Mouse (Mus musculus) forebrain, embryonic 13.5 days (tissue): ENCODE data around the gene Rbfox2. TPM values are rescaled to one million over a fixed set of nuclear protein-coding genes. Genes with fewer than 3 reads are reported as not detected.

ENCODE experiments used
- ATAC-seq: fragments of 200-750 bp; cut with Nextera tagmentation; 2 replicates; pipeline ENCODE4 v1.8.0; 2017
- H3K27ac ChIP-seq: fragments of 300-500 bp; sonication (generic); 2 replicates; pipeline ENCODE4 v1.5.1; 2015; ENCODE audit warnings: inconsistent platforms, mild to moderate bottlenecking, moderate library complexity
- H3K27me3 ChIP-seq: fragments of 300-500 bp; sonication (generic); 2 replicates; pipeline ENCODE4 v1.6.1; 2015; ENCODE audit warnings: mild to moderate bottlenecking, inconsistent platforms
- H3K36me3 ChIP-seq: fragments of 300-500 bp; sonication (generic); 2 replicates; pipeline ENCODE4 v1.6.1; 2015; ENCODE audit warnings: mild to moderate bottlenecking, inconsistent platforms; ENCODE audit not compliant: poor library complexity, severe bottlenecking
- H3K4me1 ChIP-seq: fragments of 300-500 bp; sonication (generic); 2 replicates; pipeline ENCODE4 v1.6.1; 2015; ENCODE audit warnings: inconsistent platforms
- H3K4me2 ChIP-seq: fragments of 300-500 bp; sonication (generic); 2 replicates; pipeline ENCODE4 v1.6.1; 2015; ENCODE audit warnings: inconsistent platforms, mild to moderate bottlenecking, moderate library complexity
- H3K4me3 ChIP-seq: fragments of 300-500 bp; sonication (generic); 2 replicates; pipeline ENCODE4 v1.5.1; 2015; ENCODE audit warnings: mild to moderate bottlenecking, inconsistent platforms
- H3K9ac ChIP-seq: fragments of 300-500 bp; sonication (generic); 2 replicates; pipeline ENCODE4 v1.6.1; 2015; ENCODE audit warnings: mild to moderate bottlenecking, inconsistent platforms
- H3K9me3 ChIP-seq: fragments of 300-500 bp; sonication (generic); replicated peaks from 2 replicates; pipeline ENCODE4 v1.6.1; 2016; ENCODE audit warnings: inconsistent platforms
- WGBS: fragments of 180-500 bp; shearing (Covaris S2); methylation state at CpG from one replicate; pipeline ENCODE4 v1.1.7; 2015; 5-methylcytosine and 5-hydroxymethylcytosine counted together
- polyA plus RNA-seq: library from polyadenylated mRNA; unstranded; fragments of >200 nt; fragmentation: Nextera tagmentation; extraction: Ambion mirVana; gene quantifications from 2 replicates; pipeline ENCODE4 v1.2.1, GENCODE M21; 2015

Rbfox2 gene
- polyA plus RNA-seq, 1 experiment from 2014 or later: 116 TPM

DNA sequence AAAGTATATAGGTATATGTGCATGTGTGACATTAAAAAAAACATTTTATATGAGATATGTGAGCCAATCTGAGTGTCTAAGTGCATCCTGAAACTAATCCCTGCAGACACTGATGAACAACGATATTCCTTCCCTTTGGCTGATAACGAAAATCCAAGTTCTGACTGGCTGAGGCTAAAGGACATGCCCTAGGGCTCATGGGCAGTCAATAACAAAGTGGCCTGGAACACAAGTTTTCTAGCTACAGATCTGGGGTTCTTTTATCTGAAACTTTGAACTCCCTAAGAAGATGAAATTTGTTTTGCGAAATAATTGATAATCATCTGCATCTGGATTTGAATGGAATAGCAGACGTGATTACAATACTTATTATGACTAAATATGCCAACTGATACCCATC lies 66.2 kb downstream of the Rbfox2 start:
- H3K36me3 ChIP-seq: no peaks in the 10 kb centered on the region
- H3K27ac ChIP-seq: no peak overlapping the region
- 92% methylated on average over 4 of the region's 4 CpGs for WGBS
- no peaks in the 10 kb centered on the region for H3K27me3 ChIP-seq
- H3K9ac ChIP-seq: no peak overlapping the region
- no peaks in the 10 kb centered on the region for H3K9me3 ChIP-seq
- H3K4me1 ChIP-seq: peaks cover 22% of the 10 kb centered on the region
- no peak overlapping the region for H3K4me2 ChIP-seq
- no peak overlapping the region for H3K4me3 ChIP-seq
- no peak for ATAC-seq

DNA sequence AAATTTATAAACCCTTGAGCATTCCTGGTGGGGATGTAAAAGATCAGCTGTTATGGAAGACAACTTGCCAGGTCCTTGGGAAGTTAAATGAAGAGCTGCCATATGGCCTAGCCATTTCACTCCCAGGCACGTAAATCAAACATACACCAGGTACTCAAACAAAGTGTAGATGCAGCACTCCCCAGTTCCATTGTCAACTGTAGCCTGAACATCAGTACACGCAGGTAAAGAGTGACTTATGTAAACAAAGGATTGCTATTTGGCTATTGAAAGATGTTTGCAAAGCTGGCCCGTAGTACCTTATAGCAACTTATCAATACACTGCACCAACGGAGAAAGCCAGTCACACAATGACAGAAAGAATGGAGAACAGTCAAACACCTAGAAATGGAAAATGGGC lies 67.2 kb downstream of the Rbfox2 start:
- H3K27me3 ChIP-seq: no peaks in the 10 kb centered on the region
- 84% methylated on average over 4 of the region's 4 CpGs for WGBS
- no peak overlapping the region for H3K4me2 ChIP-seq
- no peaks in the 10 kb centered on the region for H3K9me3 ChIP-seq
- H3K27ac ChIP-seq: no peak overlapping the region
- no peaks in the 10 kb centered on the region for H3K36me3 ChIP-seq
- no peak for ATAC-seq
- H3K4me3 ChIP-seq: no peak overlapping the region
- H3K9ac ChIP-seq: no peak overlapping the region
- peaks cover 20% of the 10 kb centered on the region for H3K4me1 ChIP-seq

DNA sequence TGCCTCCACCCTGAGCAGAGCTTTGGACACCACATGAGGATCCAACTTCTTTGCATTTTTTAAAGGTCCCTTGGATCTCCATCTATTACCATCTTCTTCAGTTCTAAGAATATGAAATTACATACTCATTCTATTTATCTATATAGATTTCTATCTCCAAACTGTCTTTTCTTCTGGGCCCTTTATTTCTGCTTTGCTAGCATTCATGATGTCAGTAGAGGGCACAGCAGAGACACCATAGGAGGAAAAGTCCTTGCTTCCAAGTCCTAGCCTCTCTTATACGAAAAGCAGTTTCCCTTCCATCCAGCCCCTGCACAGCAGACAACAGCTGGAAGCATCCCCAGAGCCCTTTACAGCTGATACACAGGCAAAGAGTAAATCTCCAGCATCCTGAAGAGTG lies 69.1 kb downstream of the Rbfox2 start:
- H3K27me3 ChIP-seq: no peaks in the 10 kb centered on the region
- no peak overlapping the region for H3K4me2 ChIP-seq
- H3K4me3 ChIP-seq: no peak overlapping the region
- H3K9ac ChIP-seq: no peak overlapping the region
- H3K36me3 ChIP-seq: no peaks in the 10 kb centered on the region
- 68% methylated on average over 1 of the region's 1 CpGs for whole genome bisulfite sequencing
- H3K4me1 ChIP-seq: peaks cover 19% of the 10 kb centered on the region
- H3K27ac ChIP-seq: no peak overlapping the region
- no peak for ATAC-seq
- no peaks in the 10 kb centered on the region for H3K9me3 ChIP-seq

DNA sequence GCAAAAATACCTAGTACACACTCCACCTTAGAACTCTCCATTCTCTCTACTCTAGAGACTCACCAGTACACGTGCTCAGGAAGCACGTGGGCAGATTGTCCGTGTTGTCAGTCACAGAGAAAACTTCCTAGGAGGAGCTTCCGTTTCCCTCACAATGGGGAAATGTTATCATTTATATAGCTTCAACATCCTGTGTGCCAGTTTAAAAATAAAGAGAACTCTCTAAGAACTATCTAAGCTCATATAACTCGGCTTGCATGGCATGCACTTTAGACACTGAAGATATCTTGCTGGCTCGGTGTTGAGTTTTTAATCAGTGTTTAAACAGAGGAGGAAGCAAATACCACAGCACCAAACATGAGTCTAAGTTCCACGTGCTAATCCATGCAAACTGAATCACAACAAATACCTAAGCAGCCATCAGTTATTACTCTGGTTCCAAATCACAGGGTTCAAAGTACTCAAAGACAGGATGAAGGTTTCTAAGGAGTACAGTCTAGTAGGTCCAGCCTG lies 70.7 kb downstream of the Rbfox2 start:
- Histone ChIP-seq H3K36me3 (no peaks in the 10 kb centered on the region), H3K27me3 (no peaks in the 10 kb centered on the region), H3K9me3 (no peaks in the 10 kb centered on the region), H3K4me2 (no peak overlapping the region), H3K9ac (no peak overlapping the region), H3K4me3 (no peak overlapping the region), H3K27ac (no peak overlapping the region), H3K4me1 (peaks cover 19% of the 10 kb centered on the region)
- 78% methylated on average over 7 of the region's 7 CpGs for WGBS
- no peak for ATAC-seq

DNA sequence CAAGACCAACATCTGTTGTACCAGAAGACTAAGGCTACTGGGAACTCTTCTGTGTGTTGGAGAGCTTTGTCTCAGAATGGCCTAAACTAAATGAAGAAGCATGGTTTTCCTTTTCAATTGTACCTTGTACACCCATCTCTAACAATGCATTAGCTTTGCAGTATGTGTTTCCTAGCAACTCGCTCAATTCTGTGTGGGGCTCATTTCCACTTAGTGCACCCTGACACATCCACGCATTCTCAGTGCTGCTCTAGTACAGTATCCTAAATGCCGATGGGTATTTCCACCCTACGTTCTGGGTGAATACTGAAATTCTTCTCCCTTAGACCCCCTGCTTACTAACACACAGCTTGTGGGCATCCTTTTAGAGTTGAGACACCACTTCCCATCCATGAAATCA lies 71.3 kb downstream of the Rbfox2 start:
- Histone ChIP-seq H3K9me3 (no peaks in the 10 kb centered on the region), H3K36me3 (no peaks in the 10 kb centered on the region), H3K4me3 (no peak overlapping the region), H3K27ac (no peak overlapping the region), H3K4me2 (no peak overlapping the region), H3K4me1 (peaks cover 19% of the 10 kb centered on the region), H3K27me3 (no peaks in the 10 kb centered on the region), H3K9ac (no peak overlapping the region)
- 78% methylated on average over 4 of the region's 4 CpGs for WGBS
- no peak for ATAC-seq

DNA sequence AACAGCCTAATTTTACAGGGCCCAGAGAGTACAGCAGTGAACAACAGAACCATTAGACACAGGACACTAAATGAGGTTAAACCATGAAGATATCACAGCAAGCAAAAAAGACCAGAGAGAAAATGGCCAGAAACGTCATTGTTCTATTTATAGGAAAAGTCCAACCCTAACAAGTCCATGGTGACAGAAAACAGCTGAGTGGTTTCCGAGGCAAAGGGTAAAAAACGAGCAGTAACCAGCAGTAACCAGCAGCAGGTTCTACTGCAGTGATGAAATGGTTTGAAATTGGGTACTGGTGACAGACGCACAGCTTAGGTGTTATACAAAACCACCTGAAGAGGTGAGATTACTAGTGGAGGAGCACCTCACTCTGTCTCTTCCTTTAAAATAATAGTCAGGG lies 72.5 kb downstream of the Rbfox2 start:
- peaks cover 19% of the 10 kb centered on the region for H3K4me1 ChIP-seq
- H3K27ac ChIP-seq: no peak overlapping the region
- no peak overlapping the region for H3K4me3 ChIP-seq
- WGBS: 77% methylated on average over 4 of the region's 4 CpGs
- no peak overlapping the region for H3K4me2 ChIP-seq
- H3K27me3 ChIP-seq: no peaks in the 10 kb centered on the region
- ATAC-seq: no peak
- no peaks in the 10 kb centered on the region for H3K36me3 ChIP-seq
- H3K9ac ChIP-seq: no peak overlapping the region
- H3K9me3 ChIP-seq: no peaks in the 10 kb centered on the region

DNA sequence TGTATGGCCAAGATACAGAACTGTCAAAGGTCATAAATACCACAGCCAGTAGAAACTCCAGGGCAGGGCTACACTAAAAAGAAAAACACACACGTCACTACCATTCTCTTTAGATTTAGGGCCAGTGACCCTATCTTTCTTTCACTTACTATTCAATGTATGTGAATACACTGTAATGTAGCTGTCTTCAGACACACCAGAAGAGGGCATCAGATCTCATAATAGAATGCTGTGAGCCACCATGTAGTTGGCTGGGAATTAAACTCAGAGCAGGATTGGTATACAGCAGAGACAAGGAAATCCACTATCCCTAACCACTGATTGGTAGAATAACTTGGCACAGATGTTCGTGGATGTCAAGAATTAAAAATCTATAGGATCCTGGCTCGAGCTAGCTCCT lies 76.7 kb downstream of the Rbfox2 start:
- Histone ChIP-seq H3K36me3 (peaks cover 4% of the 10 kb centered on the region; the same call in 1 of the 2 replicates), H3K4me1 (peaks cover 18% of the 10 kb centered on the region), H3K9ac (no peak overlapping the region), H3K27ac (no peak overlapping the region), H3K4me3 (no peak overlapping the region), H3K27me3 (no peaks in the 10 kb centered on the region), H3K4me2 (no peak overlapping the region), H3K9me3 (no peaks in the 10 kb centered on the region)
- WGBS: 83% methylated on average over 3 of the region's 3 CpGs
- ATAC-seq: no peak

DNA sequence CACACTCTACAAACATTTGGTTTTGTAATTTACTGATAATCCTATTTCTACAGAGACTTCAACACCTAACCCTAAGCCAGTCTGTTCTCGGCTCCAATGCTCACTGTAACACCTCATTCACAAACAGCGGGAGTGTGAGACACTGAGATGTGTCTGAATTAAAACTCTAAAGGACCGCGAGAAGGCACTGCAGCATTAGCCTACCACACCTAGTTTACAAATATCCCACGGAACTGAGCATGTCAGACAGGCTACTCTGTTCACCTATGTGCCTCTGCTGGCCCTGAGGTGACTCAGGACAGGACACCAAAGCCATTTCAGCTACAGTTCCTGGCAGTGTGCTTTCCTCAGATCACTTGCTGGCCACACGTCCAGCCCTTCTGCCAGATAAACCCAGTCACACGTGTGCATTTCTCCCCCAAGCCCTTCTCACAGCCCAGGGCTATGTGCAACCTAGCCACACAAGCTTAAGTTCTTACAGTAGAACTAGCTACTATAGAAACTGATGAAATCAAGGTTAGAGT lies 79.9 kb downstream of the Rbfox2 start:
- 67% methylated on average over 7 of the region's 7 CpGs for WGBS
- H3K4me2 ChIP-seq: no peak overlapping the region
- no peaks in the 10 kb centered on the region for H3K9me3 ChIP-seq
- H3K9ac ChIP-seq: no peak overlapping the region
- no peak overlapping the region for H3K27ac ChIP-seq
- no peak overlapping the region for H3K4me3 ChIP-seq
- peaks cover 8% of the 10 kb centered on the region; the same call in 1 of the 2 replicates for H3K4me1 ChIP-seq
- ATAC-seq: no peak
- H3K27me3 ChIP-seq: no peaks in the 10 kb centered on the region
- H3K36me3 ChIP-seq: peaks cover 4% of the 10 kb centered on the region; the same call in 1 of the 2 replicates

DNA sequence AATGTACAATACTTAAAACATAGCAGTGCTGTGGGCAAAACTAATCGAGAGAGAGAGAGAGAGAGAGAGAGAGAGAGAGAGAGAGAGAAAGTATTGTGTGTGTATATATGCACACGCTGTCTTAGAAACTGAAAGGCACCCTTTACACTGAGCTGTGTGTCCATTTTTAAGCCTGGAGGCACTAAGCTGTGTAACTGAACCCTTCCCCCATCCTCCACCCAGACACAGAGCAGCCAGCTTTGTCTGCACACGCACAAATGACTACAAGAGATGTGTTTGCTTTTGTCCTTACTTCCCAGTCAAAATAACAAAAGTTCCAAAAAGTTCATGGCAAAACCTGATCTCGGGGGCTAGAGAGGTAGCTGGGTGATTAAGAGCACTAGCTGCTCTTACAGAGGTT lies 80.9 kb downstream of the Rbfox2 start:
- ATAC-seq: no peak
- Histone ChIP-seq H3K27me3 (no peaks in the 10 kb centered on the region), H3K4me3 (no peak overlapping the region), H3K4me1 (peaks cover 8% of the 10 kb centered on the region; the same call in 1 of the 2 replicates), H3K27ac (no peak overlapping the region), H3K36me3 (peaks cover 4% of the 10 kb centered on the region; the same call in 1 of the 2 replicates), H3K9ac (no peak overlapping the region), H3K9me3 (no peaks in the 10 kb centered on the region), H3K4me2 (no peak overlapping the region)
- 47% methylated on average over 4 of the region's 4 CpGs for WGBS

DNA sequence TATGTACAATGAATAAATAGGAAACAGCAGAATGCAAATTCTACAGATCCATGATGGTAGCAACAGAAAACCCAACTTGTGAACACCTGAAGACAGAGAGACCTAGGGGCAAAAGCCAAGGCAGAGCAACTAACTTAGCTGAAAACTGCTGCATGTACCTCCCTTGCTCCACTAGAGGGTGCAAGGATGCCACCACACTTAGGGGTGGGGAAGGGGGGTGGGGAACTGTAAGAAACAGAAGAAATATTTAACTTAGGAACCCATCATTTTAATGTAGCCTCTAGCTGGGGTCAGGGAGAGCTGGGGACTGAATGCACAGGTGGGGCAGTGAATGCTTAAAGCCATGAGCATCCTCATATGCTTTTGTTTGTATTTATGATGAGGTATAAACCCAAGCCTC lies 81.5 kb downstream of the Rbfox2 start:
- H3K36me3 ChIP-seq: peaks cover 4% of the 10 kb centered on the region; the same call in 1 of the 2 replicates
- no peak for ATAC-seq

DNA sequence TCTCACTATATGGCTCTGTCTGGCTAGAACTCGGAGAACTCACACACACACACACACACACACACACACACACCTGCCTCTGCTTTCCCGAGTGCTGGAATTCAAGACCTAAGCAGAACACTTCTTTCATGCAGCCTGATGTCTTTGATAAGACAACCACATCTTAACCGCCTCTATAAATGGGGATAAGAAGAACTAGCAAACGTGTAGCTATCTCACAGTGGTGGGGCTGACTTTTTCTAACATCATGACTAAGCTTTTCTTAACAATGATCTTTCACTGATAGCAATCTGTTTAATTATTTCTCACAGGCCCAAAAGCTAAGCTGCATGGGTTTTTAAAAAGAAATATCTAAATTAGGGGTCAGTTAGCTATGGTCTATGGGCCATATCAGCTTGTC lies 86.0 kb downstream of the Rbfox2 start:
- WGBS: 79% methylated on average over 4 of the region's 4 CpGs
- no peak for ATAC-seq
- H3K4me1 ChIP-seq: peaks cover 10% of the 10 kb centered on the region

More for the DNA sequence above, 81.5 kb downstream of the Rbfox2 start:
- Histone ChIP-seq H3K27ac (no peak overlapping the region), H3K4me2 (no peak overlapping the region), H3K9ac (no peak overlapping the region), H3K9me3 (no peaks in the 10 kb centered on the region), H3K4me1 (peaks cover 8% of the 10 kb centered on the region; the same call in 1 of the 2 replicates), H3K4me3 (no peak overlapping the region), H3K27me3 (no peaks in the 10 kb centered on the region)

DNA sequence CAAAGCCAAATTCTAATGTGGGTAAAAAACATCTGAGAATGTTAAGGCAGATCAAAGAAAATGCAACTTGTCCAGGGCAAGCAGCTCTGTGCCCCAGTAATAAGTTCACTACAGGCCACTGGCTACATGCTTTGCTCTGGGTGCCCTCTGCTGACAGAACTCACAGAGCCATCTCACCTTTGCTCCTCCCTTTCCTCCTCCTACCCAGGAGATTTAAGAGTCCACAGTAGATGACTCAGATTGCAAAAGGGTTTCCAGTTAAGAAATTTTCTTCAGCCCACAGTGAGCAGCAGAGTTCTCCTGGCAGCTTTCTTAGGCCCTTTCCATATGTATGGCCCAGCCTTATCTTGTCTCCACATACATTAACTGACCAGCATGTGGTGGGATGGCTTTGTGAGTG lies 86.7 kb downstream of the Rbfox2 start:
- no peaks in the 10 kb centered on the region for H3K27me3 ChIP-seq
- H3K4me2 ChIP-seq: no peak overlapping the region
- ATAC-seq: no peak
- no peak overlapping the region for H3K27ac ChIP-seq
- no peak overlapping the region for H3K9ac ChIP-seq
- H3K36me3 ChIP-seq: no peaks in the 10 kb centered on the region
- no peaks in the 10 kb centered on the region for H3K9me3 ChIP-seq
- peaks cover 12% of the 10 kb centered on the region for H3K4me1 ChIP-seq
- no peak overlapping the region for H3K4me3 ChIP-seq

More for the DNA sequence above, 86.0 kb downstream of the Rbfox2 start:
- Histone ChIP-seq H3K4me2 (no peak overlapping the region), H3K4me3 (no peak overlapping the region), H3K9ac (no peak overlapping the region), H3K36me3 (no peaks in the 10 kb centered on the region), H3K27me3 (no peaks in the 10 kb centered on the region), H3K9me3 (no peaks in the 10 kb centered on the region), H3K27ac (no peak overlapping the region)

DNA sequence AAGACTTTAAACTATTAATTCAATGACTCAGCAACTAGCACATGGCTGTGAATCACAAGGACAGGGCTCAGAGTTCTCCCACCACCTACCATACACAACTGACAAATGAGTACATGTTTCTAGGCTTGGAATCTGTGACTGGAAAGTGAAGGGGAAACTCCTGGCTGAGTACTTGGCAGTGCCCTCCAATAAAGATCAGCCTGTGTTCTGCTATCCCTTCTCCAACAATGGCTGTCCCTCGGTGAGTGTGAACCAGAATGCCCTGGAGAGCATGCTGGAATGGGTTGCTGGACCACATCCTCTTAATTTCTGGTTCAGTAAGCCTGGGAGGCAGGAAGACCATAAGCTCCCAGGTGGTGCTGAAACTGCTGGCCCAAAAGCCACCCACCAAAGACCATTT lies 87.2 kb downstream of the Rbfox2 start:
- no peak for ATAC-seq
- H3K9me3 ChIP-seq: no peaks in the 10 kb centered on the region
- H3K27ac ChIP-seq: no peak overlapping the region
- no peaks in the 10 kb centered on the region for H3K27me3 ChIP-seq
- no peaks in the 10 kb centered on the region for H3K36me3 ChIP-seq
- 65% methylated on average over 1 of the region's 1 CpGs for WGBS
- no peak overlapping the region for H3K4me3 ChIP-seq
- no peak overlapping the region for H3K9ac ChIP-seq
- H3K4me2 ChIP-seq: no peak overlapping the region
- H3K4me1 ChIP-seq: peaks cover 17% of the 10 kb centered on the region
